Mouse (Mus musculus): ENCODE results near the gene Ostc. TPM values are rescaled to one million over a fixed set of nuclear protein-coding genes. Genes with fewer than 3 reads are reported as not detected.

Ostc gene
- polyA plus RNA-seq, 2 experiments: 101 to 228 TPM

DNA sequence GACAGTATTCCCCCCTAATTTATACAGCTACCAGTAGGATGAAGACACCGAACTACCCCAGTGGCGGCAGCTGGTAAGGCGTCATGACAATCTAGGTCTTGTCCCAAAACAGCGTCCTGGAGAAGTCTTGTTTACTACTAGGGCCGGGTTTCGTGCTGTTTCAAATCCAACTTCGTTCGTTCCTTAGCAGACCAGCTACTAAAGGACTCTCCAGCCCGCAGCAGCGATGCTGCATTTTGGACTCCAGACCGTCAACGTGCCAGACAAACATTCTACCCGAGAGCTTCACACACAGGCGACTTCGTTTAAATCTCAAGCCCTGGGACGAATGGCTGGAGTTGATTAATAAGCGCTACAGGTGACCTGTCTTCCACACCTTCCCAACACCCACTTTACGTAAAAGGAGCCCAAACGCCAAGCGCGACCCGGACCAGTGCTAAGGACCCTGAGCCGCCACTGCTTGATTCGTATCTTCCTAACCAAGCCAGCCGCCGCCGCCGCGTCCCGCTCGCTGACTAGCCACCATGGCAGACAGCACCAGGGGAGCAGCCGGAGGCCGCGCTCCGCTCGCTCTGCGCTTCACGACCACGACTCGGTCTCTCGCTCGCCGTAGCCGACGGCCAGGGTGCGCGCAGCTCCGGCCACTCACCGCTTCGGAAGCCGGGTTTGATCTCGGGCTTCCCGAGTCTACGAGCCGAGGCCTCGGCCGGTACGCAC, 20.4 kb upstream of the Ostc start:
- peak overlapping the region; percentile 90 for H3K9ac ChIP-seq (replicated peaks)
- TF ChIP-seq CTCF (IDR thresholded peaks at IDR 0.05; ENCODE audit: low read depth) (peak; percentile 45), EP300 (IDR thresholded peaks at IDR 0.05; ENCODE audit: low read depth) (peak; percentile 20; the same call in 1 of the 2 replicates)
- DNase-seq (ENCODE audit: low read depth in 3 of 3, low spot score in 3 of 3) (peak in 2 of 3 experiments; percentile 47 to 48), ATAC-seq (ENCODE audit: insufficient read depth) (peak; percentile 65)
- no peaks in the 10 kb centered on the region; the same call in 1 of the 2 replicates for H3K27me3 ChIP-seq (ENCODE audit: control insufficient read depth, insufficient read depth, low read length)
- peak overlapping the region; percentile 37 for H3K27ac ChIP-seq
- peak overlapping the region; percentile 89 to 92 for H3K4me3 ChIP-seq (ENCODE audit: insufficient read depth in 1 of 2, low read depth in 2 of 2, low read length in 2 of 2)
- peaks cover 41% of the 10 kb centered on the region for H3K36me3 ChIP-seq (replicated peaks; ENCODE audit: control insufficient read depth, insufficient read depth, low read depth)
- H3K4me2 ChIP-seq (ENCODE audit: low read depth): peak overlapping the region; percentile 87
- under 1% methylated on average over 58 of the region's 58 CpGs for WGBS (ENCODE audit: insufficient replicate concordance)
- peaks cover 11 to 14% of the 10 kb centered on the region in 2 experiments for H3K4me1 ChIP-seq (replicated peaks; ENCODE audit: control insufficient read depth in 2 of 2, insufficient read depth in 2 of 2, low read length in 1 of 2)
- H3K9me3 ChIP-seq (ENCODE audit: control insufficient read depth, low read length): no peaks in the 10 kb centered on the region

DNA sequence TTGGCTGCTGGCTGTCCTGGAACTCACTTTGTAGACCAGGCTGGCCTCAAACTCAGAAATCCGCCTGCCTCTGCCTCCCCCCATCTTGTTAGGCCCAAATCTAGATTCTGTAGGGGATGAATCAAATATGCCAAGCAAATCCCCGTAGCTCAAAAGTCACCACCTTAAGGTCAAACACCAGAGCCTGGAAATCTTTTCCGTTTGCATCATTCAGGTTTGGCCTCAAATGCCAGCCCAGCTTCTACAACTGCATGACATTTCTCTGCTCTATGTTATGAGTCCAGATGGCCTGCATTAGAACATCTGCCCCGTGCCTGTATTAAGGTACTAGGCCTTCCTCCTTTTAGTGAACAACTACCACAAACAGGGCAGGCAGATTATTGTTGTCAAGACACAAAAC, 18.4 kb upstream of the Ostc start:
- Histone ChIP-seq H3K4me3 (ENCODE audit: insufficient read depth in 1 of 2, low read depth in 2 of 2, low read length in 2 of 2) (peak overlapping the region in 1 of 2 experiments; percentile 92; a peak in 2 of 4 replicates), H3K9me3 (ENCODE audit: control insufficient read depth, low read length) (no peaks in the 10 kb centered on the region), H3K4me2 (ENCODE audit: low read depth) (peak overlapping the region; percentile 87), H3K27me3 (ENCODE audit: control insufficient read depth, insufficient read depth, low read length) (no peaks in the 10 kb centered on the region; the same call in 1 of the 2 replicates), H3K27ac (no peak overlapping the region), H3K36me3 (replicated peaks; ENCODE audit: control insufficient read depth, insufficient read depth, low read depth) (peaks cover 41% of the 10 kb centered on the region), H3K4me1 (replicated peaks; ENCODE audit: control insufficient read depth in 2 of 2, insufficient read depth in 2 of 2, low read length in 1 of 2) (peaks cover 11 to 14% of the 10 kb centered on the region in 2 experiments), H3K9ac (replicated peaks) (no peak overlapping the region; the same call in 1 of the 2 replicates)
- no peak for DNase-seq (ENCODE audit: low read depth in 3 of 3, low spot score in 3 of 3)
- 80% methylated on average over 4 of the region's 4 CpGs for WGBS (ENCODE audit: insufficient replicate concordance)
- ATAC-seq (ENCODE audit: insufficient read depth): no peak
- TF ChIP-seq EP300 (IDR thresholded peaks at IDR 0.05; ENCODE audit: low read depth): no peak
- no peak for TF ChIP-seq CTCF (IDR thresholded peaks at IDR 0.05; ENCODE audit: low read depth)

DNA sequence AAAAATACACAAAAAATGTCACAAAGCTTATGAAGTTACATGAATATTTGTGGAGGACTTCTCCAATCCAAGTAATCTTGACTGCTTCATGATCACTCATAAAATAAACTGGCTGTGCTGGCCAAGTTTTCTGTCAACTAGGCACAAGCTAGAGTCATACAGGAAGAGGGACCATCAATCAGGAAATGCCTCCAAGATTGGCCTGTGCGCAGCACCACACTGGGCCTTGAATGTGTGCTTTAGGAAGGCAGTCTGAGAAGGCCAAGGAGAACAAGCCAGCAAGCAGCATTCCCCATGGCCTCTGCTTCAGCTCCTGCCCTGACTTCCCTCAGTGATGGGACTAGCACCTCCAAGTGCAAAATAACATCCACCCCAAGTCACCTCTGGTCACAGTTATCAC, 17.8 kb upstream of the Ostc start:
- Histone ChIP-seq H3K27me3 (ENCODE audit: control insufficient read depth, insufficient read depth, low read length) (no peaks in the 10 kb centered on the region; the same call in 1 of the 2 replicates), H3K36me3 (replicated peaks; ENCODE audit: control insufficient read depth, insufficient read depth, low read depth) (peaks cover 41% of the 10 kb centered on the region), H3K27ac (no peak overlapping the region), H3K4me3 (ENCODE audit: insufficient read depth in 1 of 2, low read depth in 2 of 2, low read length in 2 of 2) (no peak overlapping the region), H3K9ac (replicated peaks) (no peak overlapping the region), H3K4me2 (ENCODE audit: low read depth) (no peak overlapping the region), H3K9me3 (ENCODE audit: control insufficient read depth, low read length) (no peaks in the 10 kb centered on the region), H3K4me1 (replicated peaks; ENCODE audit: control insufficient read depth in 2 of 2, insufficient read depth in 2 of 2, low read length in 1 of 2) (peaks cover 11 to 14% of the 10 kb centered on the region in 2 experiments)
- ATAC-seq (ENCODE audit: insufficient read depth): no peak
- no peak for DNase-seq (ENCODE audit: low read depth in 3 of 3, low spot score in 3 of 3)
- no peak for TF ChIP-seq CTCF (IDR thresholded peaks at IDR 0.05; ENCODE audit: low read depth)
- no peak for TF ChIP-seq EP300 (IDR thresholded peaks at IDR 0.05; ENCODE audit: low read depth)
- 70% methylated on average over 1 of the region's 1 CpGs for WGBS (ENCODE audit: insufficient replicate concordance)

DNA sequence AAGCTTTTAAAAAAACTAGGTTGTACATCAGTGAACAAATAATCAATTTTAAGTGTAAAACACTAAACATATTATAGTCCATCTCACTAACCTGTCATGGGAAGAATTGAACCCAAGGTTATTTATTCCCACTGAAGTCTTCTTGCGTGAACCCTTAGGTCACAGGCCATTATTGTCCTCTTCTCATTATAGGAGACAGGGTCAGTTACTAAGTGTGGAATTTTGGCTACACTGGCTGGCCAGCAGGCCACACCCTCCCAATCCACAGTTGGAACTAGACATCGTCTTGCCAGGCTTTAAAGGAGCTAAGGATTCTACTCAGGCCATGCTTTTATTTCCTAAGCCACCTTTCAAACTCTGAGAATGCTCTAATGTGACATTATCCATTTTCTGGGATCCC, 16.5 kb upstream of the Ostc start:
- H3K36me3 ChIP-seq (replicated peaks; ENCODE audit: control insufficient read depth, insufficient read depth, low read depth): peaks cover 41% of the 10 kb centered on the region
- no peak for ATAC-seq (ENCODE audit: insufficient read depth)
- no peaks in the 10 kb centered on the region for H3K9me3 ChIP-seq (ENCODE audit: control insufficient read depth, low read length)
- no peak overlapping the region for H3K4me2 ChIP-seq (ENCODE audit: low read depth)
- no peak overlapping the region for H3K9ac ChIP-seq (replicated peaks)
- TF ChIP-seq EP300 (IDR thresholded peaks at IDR 0.05; ENCODE audit: low read depth) (no peak), CTCF (IDR thresholded peaks at IDR 0.05; ENCODE audit: low read depth) (no peak)
- WGBS (ENCODE audit: insufficient replicate concordance): 75% methylated on average over 2 of the region's 2 CpGs
- no peak for DNase-seq (ENCODE audit: low read depth in 3 of 3, low spot score in 3 of 3)
- no peaks in the 10 kb centered on the region for H3K27me3 ChIP-seq (ENCODE audit: control insufficient read depth, insufficient read depth, low read length)
- no peak overlapping the region for H3K27ac ChIP-seq
- H3K4me1 ChIP-seq (replicated peaks; ENCODE audit: control insufficient read depth in 2 of 2, insufficient read depth in 2 of 2, low read length in 1 of 2): peaks cover 10% of the 10 kb centered on the region in 2 experiments
- no peak overlapping the region for H3K4me3 ChIP-seq (ENCODE audit: insufficient read depth in 1 of 2, low read depth in 2 of 2, low read length in 2 of 2)

DNA sequence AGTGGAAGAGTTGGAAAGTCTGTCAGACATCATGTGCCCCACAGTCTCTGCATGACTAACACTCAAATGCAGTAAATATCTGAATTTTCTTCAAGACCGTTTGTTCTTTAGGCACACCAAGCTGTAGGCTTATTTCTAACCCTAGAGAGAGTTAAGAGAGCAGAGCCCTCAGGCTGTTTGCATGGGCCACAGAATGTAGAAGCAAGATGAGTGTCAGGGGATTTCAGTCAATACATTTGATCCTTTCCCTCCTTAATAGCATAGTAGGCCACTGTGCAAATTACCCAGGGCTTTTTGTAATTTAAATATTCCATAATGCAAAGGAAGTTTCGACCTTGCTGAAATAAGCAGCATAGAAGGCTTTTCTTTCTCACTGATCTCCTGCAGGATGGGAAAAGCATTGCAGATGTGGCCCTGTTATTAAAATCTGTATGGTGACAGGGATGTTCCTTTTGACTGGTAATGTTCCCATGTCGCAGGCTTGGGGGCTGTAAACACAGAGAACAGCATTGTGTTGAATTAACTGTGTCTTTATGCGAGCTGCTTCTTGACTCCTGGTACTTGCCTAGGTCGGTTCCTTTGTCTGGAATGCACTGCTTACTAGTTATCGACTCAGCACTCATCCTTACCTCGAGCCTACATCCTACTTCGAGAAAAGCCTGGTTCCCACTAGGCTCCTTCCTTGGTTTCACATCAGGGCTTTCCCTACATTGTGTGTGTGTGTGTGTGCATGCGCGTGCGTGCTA, 13.7 kb upstream of the Ostc start:
- TF ChIP-seq EP300 (IDR thresholded peaks at IDR 0.05; ENCODE audit: low read depth) (no peak), CTCF (IDR thresholded peaks at IDR 0.05; ENCODE audit: low read depth) (no peak)
- H3K27me3 ChIP-seq (ENCODE audit: control insufficient read depth, insufficient read depth, low read length): no peaks in the 10 kb centered on the region
- peaks cover 26% of the 10 kb centered on the region for H3K36me3 ChIP-seq (replicated peaks; ENCODE audit: control insufficient read depth, insufficient read depth, low read depth)

More for the DNA sequence above, 13.7 kb upstream of the Ostc start:
- DNase-seq (ENCODE audit: low read depth in 3 of 3, low spot score in 3 of 3): no peak
- Histone ChIP-seq H3K9me3 (ENCODE audit: control insufficient read depth, low read length) (no peaks in the 10 kb centered on the region), H3K9ac (replicated peaks) (no peak overlapping the region), H3K4me1 (replicated peaks; ENCODE audit: control insufficient read depth in 2 of 2, insufficient read depth in 2 of 2, low read length in 1 of 2) (no peaks in the 10 kb centered on the region; a peak in 1 of 4 replicates), H3K4me3 (ENCODE audit: insufficient read depth in 1 of 2, low read depth in 2 of 2, low read length in 2 of 2) (no peak overlapping the region), H3K27ac (no peak overlapping the region), H3K4me2 (ENCODE audit: low read depth) (no peak overlapping the region)
- 69% methylated on average over 11 of the region's 11 CpGs for WGBS (ENCODE audit: insufficient replicate concordance)
- ATAC-seq (ENCODE audit: insufficient read depth): no peak
